Mouse (Mus musculus) kidney, adult 18-20 months (tissue): ENCODE measurements around the gene Olfr134.
"Not testable (repeated sequence)": the region's sequence is repeated elsewhere in the genome, so short reads cannot be mapped to it uniquely, and the experiment has no call there.

Experiments
- DNase-seq: peaks from one replicate; pipeline ENCODE4 v3.0.0; 2021

Gene Olfr134

DNA sequence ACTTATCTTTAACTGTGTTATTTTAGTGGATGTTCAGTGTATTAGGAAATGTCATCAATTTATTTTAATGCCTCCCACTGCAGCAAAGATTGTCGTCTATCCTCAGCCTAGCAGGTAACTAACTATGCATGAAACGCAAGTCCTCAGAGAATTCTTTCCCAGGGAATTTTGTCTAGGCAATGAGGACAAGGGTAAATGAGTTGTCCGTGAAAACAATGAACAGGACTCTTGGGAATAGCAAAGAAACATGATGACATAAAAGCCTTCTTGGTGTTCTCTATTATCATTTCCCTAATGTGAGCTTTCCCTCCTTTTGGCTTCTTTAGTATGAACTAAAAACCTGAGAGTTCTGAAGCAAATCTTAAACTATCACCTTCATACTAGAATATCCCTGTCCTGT lies at the start of gene Olfr134:
Olfr134 (plus strand) TSS at position 301 of the 400 bp plus-strand sequence.
- DNase-seq: no peak

DNA sequence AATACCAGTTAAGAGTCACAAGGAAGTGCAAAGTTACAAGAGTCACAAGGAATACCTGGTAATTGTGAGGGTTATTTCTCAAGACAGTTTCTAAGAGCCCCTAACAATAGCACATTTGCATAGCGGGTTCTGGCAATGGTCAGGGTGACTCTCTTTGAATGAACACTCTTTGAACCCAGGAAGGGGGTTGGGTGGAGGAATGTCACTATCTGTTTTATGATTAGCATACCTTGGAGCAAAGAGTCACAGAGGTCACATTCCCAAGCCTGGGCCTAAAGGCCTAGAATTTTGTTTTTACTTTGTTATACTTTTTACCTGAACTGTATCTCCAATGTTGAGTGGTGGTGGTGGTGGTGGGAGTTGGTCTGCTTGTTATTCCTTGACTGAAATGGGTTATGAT lies 47.0 kb upstream of the Olfr134 start:
- not testable (repeated sequence) for DNase-seq

DNA sequence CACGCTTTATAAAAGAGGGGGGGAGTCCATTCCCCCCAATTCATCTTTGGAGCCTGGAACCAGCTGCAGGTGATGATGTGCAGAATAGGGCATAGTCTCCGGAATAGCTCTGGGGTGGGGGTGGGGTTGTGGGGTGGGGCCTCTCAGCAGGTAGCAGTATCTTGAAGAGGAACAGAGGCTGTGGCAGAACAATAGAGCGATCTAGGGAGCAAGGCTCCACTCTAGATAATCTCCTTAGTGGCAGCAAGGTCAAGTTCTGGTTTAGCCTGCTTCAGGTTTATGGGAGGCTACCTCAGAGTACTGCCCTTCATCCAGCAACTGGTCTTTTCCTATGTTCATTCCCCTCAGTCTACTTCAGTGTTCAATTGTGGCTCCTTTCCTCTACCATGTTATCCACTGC lies 45.8 kb upstream of the Olfr134 start:
- not testable (repeated sequence) for DNase-seq

DNA sequence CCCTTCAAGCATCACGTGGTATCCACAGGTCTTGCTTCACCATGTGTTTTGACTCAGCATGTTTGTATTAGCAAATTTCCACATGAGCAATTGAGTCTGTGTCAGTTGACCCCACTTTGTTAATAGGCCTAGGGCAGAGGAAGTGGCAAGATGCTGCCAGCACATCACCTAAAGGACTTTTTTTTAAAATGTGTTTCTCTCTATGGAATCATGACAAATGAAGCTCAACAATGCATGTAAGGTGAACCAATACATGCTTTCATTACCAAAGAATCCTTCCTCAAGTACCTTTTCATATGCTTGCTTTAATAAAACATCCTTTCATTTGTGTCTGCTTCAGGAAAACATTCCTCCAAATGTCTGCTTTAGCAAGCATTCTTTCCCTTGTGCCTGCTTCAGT lies 36.8 kb upstream of the Olfr134 start, which contains the start of gene Olfr132:
Olfr132 (minus strand) TSS at position 101 of the 400 bp plus-strand sequence.
- DNase-seq: no peak

DNA sequence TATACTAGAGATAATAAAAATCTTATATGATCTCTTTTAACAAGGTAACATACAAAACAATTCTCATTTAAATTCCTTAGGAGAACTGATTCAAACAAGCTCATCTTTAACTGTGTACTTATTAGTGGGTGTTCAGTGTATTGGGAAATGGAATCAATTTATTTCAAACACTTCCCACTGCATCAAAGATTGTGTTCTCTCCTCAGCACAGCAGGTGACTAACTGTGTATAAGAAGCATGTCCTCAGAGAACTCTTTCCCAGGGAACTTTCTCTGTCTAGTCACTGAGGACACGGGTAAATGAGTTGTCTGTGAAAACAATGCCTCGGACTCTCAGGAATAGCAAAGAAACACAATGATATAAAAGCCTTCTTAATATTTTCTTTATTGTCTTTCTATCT lies 26.2 kb upstream of the Olfr134 start, which contains the start of gene Olfr133:
Olfr133 (plus strand) TSS at position 301 of the 400 bp plus-strand sequence.
- DNase-seq: no peak

DNA sequence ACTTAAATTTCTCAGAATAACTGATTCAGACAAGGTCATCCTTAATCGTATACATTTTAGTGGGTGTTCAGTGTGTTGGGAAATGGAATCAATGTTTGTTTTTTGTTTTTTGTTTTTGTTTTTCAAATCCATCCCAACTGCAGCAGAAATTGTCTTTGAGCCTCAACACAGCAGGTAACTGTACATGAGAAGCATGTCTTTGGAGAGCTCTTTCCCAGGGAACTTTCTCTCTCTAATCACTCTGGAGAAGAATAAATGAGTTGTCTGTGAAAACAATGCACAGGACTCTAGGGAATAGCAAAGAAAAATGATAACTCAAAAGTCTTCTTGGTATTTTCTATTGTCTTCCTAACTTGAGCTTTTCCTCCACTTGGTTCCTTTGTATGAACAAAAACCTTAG lies 32.8 kb downstream of the Olfr134 start, which contains the start of gene Olfr135:
Olfr135 (plus strand) TSS at position 301 of the 400 bp plus-strand sequence.
- no peak for DNase-seq
